Mouse (Mus musculus) forebrain, embryonic 15.5 days (tissue): ENCODE measurements around the gene Chst11. TPM values are rescaled to one million over a fixed set of nuclear protein-coding genes. Genes with fewer than 3 reads are reported as not detected.

Source experiments
- ATAC-seq: fragments of 200-750 bp; cut with Nextera tagmentation; replicated peaks from 2 replicates; pipeline ENCODE4 v1.8.0; 2017; ENCODE audit warnings: mild to moderate bottlenecking, moderate TSS enrichment, moderate library complexity
- H3K27ac ChIP-seq: fragments of 300-500 bp; sonication (generic); replicated peaks from 2 replicates; pipeline ENCODE4 v1.5.1; 2015; ENCODE audit warnings: mild to moderate bottlenecking, inconsistent platforms
- H3K27me3 ChIP-seq: fragments of 300-500 bp; sonication (generic); 2 replicates; pipeline ENCODE4 v1.6.1; 2015; ENCODE audit warnings: inconsistent platforms
- H3K36me3 ChIP-seq: fragments of 300-500 bp; sonication (generic); 2 replicates; pipeline ENCODE4 v1.6.1; 2015; ENCODE audit warnings: mild to moderate bottlenecking, inconsistent platforms
- H3K4me1 ChIP-seq: fragments of 300-500 bp; sonication (generic); 2 replicates; pipeline ENCODE4 v1.6.1; 2015; ENCODE audit warnings: inconsistent platforms
- H3K4me2 ChIP-seq: fragments of 300-500 bp; sonication (generic); replicated peaks from 2 replicates; pipeline ENCODE4 v1.6.1; 2015; ENCODE audit warnings: mild to moderate bottlenecking, inconsistent platforms
- H3K4me3 ChIP-seq: fragments of 300-500 bp; sonication (generic); 2 replicates; pipeline ENCODE4 v1.5.1; 2015; ENCODE audit warnings: mild to moderate bottlenecking, inconsistent platforms
- H3K9ac ChIP-seq: fragments of 300-500 bp; sonication (generic); replicated peaks from 2 replicates; pipeline ENCODE4 v1.6.1; 2015; ENCODE audit warnings: mild to moderate bottlenecking, inconsistent platforms
- H3K9me3 ChIP-seq: fragments of 300-500 bp; sonication (generic); 2 replicates; pipeline ENCODE4 v1.6.1; 2016; ENCODE audit warnings: inconsistent platforms
- WGBS: fragments of 180-500 bp; shearing (Covaris S2); methylation state at CpG from one replicate; pipeline ENCODE4 v1.1.7; 2015; ENCODE audit warnings: mixed read lengths; 5-methylcytosine and 5-hydroxymethylcytosine counted together
- polyA plus RNA-seq: library from polyadenylated mRNA; unstranded; fragments of >200 nt; fragmentation: Nextera tagmentation; extraction: Ambion mirVana; gene quantifications from 2 replicates; pipeline ENCODE4 v1.2.1, GENCODE M21; 2015

The Chst11 gene
- polyA plus RNA-seq, 1 experiment from 2014 or later, result 3.1 TPM

DNA sequence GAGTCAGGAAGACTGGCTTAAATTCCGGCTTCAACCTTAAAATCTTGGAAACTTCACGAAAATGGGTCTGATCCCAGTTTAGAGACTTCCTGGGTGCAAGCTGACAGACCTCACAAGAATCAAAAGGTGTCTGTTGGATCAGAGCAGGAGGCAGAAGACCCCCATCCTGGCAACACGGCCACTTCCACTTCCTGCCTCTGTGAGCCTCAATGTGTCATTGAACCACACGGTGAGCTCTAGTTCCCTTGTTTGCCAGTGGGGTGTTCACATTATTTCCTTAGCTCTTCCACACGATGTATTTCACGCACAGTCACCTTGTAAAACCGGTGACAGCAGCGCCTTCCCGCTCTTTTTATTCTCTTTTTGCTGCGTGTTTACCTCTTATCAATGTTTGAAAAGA is 54.1 kb downstream of the Chst11 start:
- no peaks in the 10 kb centered on the region for H3K9me3 ChIP-seq
- no peaks in the 10 kb centered on the region for H3K27me3 ChIP-seq
- H3K4me1 ChIP-seq, result peaks cover 26% of the 10 kb centered on the region
- no peaks in the 10 kb centered on the region for H3K36me3 ChIP-seq
- H3K4me2 ChIP-seq, result no peak overlapping the region
- H3K4me3 ChIP-seq, result no peak overlapping the region
- H3K9ac ChIP-seq, result no peak overlapping the region
- no peak for ATAC-seq
- WGBS, result 89% methylated on average over 10 of the region's 10 CpGs
- H3K27ac ChIP-seq, result no peak overlapping the region

DNA sequence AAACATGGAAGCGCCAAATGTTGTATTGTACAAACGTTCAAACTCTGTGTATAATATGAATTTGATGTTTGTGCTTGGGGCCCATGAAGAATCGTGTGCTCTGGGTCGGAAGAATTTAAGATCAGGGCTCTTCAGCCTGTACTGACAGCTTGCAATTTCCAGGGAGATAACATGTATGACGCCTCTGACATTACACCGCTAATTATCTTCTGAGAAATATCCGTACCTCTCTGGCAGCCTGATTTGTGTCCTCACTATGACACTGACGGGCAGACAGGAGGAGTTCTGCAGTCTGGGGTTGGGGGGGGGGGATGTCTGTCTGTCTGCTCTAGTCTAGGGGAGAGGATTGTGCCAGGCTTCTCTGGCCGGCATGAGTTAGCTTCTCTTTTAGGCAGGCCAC is 56.6 kb downstream of the Chst11 start:
- no peaks in the 10 kb centered on the region for H3K36me3 ChIP-seq
- H3K27ac ChIP-seq, result no peak overlapping the region
- ATAC-seq, result no peak
- H3K9me3 ChIP-seq, result no peaks in the 10 kb centered on the region
- peaks cover 24% of the 10 kb centered on the region for H3K4me1 ChIP-seq
- no peak overlapping the region for H3K9ac ChIP-seq
- 53% methylated on average over 9 of the region's 9 CpGs for WGBS
- no peak overlapping the region for H3K4me2 ChIP-seq
- no peak overlapping the region for H3K4me3 ChIP-seq
- H3K27me3 ChIP-seq, result no peaks in the 10 kb centered on the region

DNA sequence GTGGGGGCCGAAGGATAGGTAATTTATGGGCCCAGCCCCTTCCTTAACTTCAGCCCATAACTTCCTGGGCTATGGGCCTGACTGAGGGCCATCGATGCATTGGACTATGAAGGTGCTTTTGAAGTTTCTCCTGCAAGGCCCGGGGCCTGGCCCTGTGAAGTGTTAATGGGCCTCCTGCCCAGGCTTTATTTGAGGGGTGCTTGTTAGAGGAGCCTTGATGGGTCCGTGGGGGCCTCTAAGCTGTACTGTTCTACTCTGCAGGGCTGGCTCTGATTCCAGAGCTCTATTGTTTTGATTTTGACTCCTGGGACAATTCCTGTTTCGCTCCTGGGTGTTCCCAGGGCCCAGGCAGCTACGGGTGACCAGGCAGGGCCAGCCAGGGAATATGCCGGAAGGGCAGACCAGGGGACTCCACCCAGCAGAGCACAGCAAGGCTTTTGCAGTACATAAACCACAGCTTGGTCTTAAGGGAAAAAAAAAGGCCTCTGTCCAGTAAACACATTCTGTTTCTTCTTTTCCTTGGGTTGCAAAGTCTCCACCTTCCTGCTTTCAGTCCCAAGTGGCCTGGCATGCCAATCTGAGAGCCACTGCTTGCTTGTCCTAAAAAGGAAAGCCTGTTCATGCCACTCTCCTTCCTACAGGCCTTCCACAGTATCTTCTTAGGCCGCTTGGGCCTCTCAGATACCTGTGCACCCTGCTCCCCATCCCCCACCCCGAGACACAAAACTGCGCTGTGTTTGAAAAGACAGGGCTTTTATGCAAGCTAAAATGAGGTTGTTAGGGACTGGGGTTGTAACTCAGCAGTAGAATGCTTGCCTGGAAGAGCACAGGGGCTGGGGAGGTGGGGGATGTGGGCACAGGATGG is 57.5 kb downstream of the Chst11 start:
- 14% methylated on average over 10 of the region's 10 CpGs for WGBS
- no peak overlapping the region for H3K4me3 ChIP-seq
- no peaks in the 10 kb centered on the region for H3K27me3 ChIP-seq
- H3K4me1 ChIP-seq, result peaks cover 16% of the 10 kb centered on the region
- H3K27ac ChIP-seq, result no peak overlapping the region; the same call in 1 of the 2 replicates
- no peaks in the 10 kb centered on the region for H3K9me3 ChIP-seq
- no peak overlapping the region for H3K4me2 ChIP-seq
- 0 out of 2 replicates have a peak, but pooled peaks have one; percentile 53 for ATAC-seq
- H3K36me3 ChIP-seq, result no peaks in the 10 kb centered on the region
- no peak overlapping the region for H3K9ac ChIP-seq

DNA sequence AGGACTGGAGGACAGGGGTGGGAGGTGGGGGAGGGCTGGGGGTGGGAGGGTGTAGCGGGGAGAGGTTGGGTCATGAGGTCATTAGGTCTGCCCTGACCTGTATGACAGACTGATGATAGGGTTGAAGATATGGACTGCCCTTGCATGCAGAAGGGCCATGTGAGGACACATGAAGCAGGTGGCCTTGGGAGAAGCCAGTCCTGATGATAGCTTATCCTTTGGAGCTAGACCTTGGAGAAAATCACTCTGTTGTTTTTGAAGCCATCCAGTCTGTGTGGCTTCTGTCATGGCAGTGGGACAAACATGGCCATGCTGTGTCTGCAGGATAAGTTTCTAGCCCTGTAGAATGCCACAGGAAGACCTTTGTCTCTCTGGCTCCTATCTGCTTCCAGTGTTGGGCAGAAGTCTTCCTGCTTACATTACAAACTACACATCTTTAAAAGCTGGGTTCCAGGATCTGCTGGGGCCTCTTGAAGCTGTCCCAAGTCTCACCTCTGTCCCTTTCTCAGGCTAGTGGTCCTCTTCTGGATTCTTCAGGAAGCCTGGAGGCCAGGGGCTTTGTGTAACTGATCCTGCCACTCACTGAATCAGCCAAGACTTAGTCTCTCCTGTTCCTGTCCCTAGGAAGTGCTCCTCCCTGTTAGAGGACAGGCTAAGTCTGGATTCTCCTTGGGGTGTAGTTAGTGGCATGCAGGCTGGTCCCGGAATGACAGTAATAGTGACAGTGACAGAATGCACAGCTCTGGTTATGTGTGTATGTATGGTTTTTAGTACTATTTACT is 58.4 kb downstream of the Chst11 start:
- Histone ChIP-seq H3K27me3 (no peaks in the 10 kb centered on the region), H3K4me1 (peaks cover 15% of the 10 kb centered on the region), H3K36me3 (no peaks in the 10 kb centered on the region), H3K4me3 (no peak overlapping the region), H3K9ac (no peak overlapping the region), H3K27ac (no peak overlapping the region), H3K9me3 (no peaks in the 10 kb centered on the region), H3K4me2 (no peak overlapping the region)
- WGBS, result 67% methylated on average over 2 of the region's 2 CpGs
- ATAC-seq, result 0 out of 2 replicates have a peak, but pooled peaks have one; percentile 20

DNA sequence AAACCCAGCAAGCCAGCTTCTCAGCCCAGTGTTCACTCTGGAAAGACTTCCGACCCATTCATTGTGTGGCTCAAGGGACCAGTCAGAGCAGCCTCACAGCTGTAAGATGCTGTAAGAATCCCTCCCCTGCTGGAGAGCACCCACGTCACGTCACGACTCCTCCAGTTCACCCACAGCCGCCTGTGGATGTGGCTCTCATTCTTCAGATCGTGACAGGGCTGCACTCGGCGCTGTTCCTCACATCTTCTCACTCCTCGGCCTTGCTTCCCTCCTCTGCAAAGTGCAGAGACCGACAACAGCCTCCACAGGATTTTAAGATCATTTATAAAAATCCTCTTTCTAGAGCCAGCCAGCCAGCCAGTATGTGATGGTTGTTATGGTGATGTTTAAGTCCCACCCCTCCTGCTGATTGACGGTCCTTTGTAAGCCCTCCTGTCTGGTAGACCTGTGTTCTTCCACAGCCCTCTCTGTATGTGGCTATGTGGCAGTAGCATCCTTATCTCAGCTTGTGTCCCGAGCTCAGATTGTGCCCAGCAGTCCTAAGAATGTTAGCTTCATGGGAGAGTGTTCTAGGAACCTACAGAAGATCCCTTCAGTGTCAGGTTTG is 64.0 kb downstream of the Chst11 start:
- WGBS, result 54% methylated on average over 12 of the region's 12 CpGs
- Histone ChIP-seq H3K9me3 (no peaks in the 10 kb centered on the region), H3K4me1 (peaks cover 12% of the 10 kb centered on the region), H3K36me3 (no peaks in the 10 kb centered on the region), H3K4me3 (no peak overlapping the region), H3K4me2 (no peak overlapping the region; the same call in 1 of the 2 replicates), H3K9ac (no peak overlapping the region), H3K27me3 (no peaks in the 10 kb centered on the region), H3K27ac (peak overlapping the region; percentile 72)
- peak; percentile 88 for ATAC-seq

DNA sequence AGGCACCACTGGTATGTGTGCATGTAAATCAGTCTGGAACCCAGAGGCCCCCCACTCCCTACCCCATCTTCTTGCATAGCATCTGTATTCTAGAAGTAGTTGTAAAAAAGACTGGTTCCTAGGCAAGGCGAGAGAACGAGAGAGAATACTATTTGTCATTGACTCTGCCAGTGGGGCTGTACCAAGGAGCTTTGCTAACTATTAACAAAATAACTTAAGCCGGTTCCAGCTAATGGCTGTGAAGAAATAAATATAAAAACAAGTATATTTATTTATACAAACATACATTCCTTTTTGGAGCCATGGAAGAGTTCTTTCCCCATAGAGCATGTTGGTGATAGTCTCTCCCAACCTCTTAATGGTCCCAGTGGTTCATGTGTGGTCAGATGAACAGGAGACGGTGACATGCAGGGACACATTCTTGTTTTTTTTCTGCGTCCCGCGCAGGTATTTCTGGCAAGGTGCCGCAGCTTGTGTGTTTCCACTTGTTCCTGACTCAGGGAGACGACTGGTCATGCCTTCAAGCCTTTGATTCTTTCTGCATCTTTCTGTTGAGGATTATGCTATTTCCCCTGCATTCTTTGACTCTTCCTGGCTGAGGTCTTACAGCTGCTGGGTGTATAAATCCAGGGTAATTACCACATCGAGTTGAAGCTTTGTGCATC is 68.7 kb downstream of the Chst11 start:
- H3K27me3 ChIP-seq, result no peaks in the 10 kb centered on the region
- H3K4me1 ChIP-seq, result peaks cover 12% of the 10 kb centered on the region
- no peak overlapping the region for H3K9ac ChIP-seq
- no peaks in the 10 kb centered on the region for H3K9me3 ChIP-seq
- no peaks in the 10 kb centered on the region for H3K36me3 ChIP-seq
- ATAC-seq, result no peak
- WGBS, result 86% methylated on average over 10 of the region's 10 CpGs
- no peak overlapping the region for H3K4me3 ChIP-seq
- H3K4me2 ChIP-seq, result no peak overlapping the region
- no peak overlapping the region for H3K27ac ChIP-seq

DNA sequence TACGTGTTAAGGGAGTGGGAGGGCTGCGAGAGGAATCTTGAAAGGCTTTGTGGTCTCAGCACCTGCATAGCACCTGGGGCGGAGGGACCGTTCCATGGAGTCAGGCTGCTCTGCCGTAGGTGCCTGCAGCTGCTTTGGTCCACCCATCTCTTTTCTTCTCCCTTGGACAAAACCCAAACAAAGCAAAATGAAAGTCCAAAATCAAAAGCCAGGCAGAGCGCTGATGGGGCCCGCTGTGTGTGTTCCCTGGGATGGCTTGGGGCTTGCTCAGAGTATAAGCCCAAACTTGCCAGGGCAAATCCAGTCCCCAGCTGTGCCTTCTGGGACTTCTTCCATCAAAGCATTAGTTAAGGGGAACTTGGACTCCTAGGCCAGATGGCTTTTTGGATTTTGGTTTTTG is 71.0 kb downstream of the Chst11 start:
- H3K9ac ChIP-seq, result no peak overlapping the region
- no peaks in the 10 kb centered on the region for H3K9me3 ChIP-seq
- WGBS, result 67% methylated on average over 7 of the region's 7 CpGs
- H3K36me3 ChIP-seq, result no peaks in the 10 kb centered on the region
- H3K4me3 ChIP-seq, result no peak overlapping the region
- no peaks in the 10 kb centered on the region for H3K27me3 ChIP-seq
- H3K4me2 ChIP-seq, result no peak overlapping the region
- no peak for ATAC-seq
- H3K4me1 ChIP-seq, result peaks cover 22% of the 10 kb centered on the region
- no peak overlapping the region for H3K27ac ChIP-seq

DNA sequence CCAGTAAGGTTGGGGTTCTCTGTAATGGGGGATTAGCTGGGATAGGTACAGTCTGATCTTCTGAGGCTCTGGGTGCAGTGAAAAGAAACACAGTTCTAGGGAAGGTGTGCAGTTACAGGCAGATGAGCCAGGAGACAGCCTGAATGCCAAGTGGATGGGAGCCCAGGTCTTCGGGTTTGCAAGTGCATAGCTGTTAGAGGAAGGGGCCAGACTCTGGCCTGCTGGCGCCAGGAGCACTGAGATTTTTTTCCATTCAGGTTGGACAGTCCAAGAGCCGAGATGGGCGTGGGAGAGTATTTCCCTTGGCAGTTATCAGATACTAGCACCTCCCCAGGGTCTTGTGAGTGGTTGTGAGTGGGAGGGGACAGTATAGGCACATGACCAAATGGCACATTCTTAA is 71.6 kb downstream of the Chst11 start:
- no peak overlapping the region for H3K4me2 ChIP-seq
- H3K27me3 ChIP-seq, result no peaks in the 10 kb centered on the region
- no peak overlapping the region for H3K9ac ChIP-seq
- H3K36me3 ChIP-seq, result no peaks in the 10 kb centered on the region
- ATAC-seq, result no peak
- no peaks in the 10 kb centered on the region for H3K9me3 ChIP-seq
- no peak overlapping the region for H3K4me3 ChIP-seq
- 85% methylated on average over 4 of the region's 4 CpGs for WGBS
- H3K27ac ChIP-seq, result no peak overlapping the region
- H3K4me1 ChIP-seq, result peaks cover 24% of the 10 kb centered on the region

DNA sequence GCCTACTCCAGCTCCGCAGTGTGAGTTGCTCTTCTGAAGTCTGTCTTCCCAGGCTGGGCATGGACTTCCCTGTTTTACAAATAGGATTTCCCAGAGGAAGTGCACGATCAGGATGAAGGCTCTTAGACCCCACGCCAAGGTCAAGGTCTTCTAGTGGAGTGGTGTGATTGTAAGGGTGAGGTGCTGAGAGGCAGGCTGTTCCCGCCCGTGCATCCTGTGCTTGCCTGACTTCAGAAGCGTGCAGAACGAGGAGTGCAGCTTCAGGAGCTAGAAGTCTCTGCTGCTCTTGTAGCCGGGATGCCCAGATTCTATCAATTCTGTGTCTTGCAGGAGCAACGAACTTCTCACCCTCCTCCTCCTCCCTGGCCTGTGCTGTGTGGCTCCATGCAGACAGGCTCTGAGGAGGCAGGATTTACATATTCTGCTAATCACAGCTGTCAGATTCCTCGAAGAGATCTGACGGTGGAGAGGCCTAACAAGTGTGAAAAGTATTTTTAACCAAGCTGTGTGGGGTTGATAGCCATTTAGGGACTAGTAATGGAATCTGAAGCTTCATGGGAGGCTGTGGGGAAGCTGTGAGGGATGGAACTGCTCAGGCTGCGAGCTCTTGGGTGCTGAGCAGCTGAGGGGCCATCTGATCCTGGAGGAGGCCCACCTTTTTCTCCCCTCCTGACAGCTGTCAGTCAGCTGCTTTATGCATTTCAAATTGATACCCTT is 74.9 kb downstream of the Chst11 start:
- Histone ChIP-seq H3K9me3 (no peaks in the 10 kb centered on the region), H3K36me3 (no peaks in the 10 kb centered on the region), H3K27me3 (no peaks in the 10 kb centered on the region), H3K27ac (0 out of 2 replicates have a peak overlapping the region, but pooled peaks have one; percentile 7), H3K4me3 (no peak overlapping the region), H3K4me2 (no peak overlapping the region), H3K4me1 (peaks cover 45% of the 10 kb centered on the region), H3K9ac (no peak overlapping the region)
- WGBS, result 55% methylated on average over 12 of the region's 12 CpGs
- no peak for ATAC-seq

DNA sequence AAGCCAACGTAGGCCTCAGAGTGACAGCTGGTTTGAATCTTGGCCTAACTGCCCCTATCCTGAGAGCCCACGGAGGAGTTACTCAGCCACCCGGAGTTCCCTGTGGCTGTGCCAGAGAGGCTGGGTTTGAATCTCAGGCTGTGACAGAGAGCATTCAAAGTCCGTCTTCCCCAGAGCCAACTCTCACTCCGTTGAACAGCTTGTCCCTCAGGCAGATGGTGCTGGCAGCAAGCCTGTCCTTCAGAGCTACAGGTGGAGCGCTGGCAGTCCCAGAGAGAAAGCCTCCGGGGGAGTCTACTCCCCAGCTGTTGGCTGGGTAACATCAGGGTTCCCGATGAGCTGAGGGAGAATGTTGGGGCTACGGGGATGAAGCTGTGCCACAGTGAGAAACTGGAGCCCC is 77.0 kb downstream of the Chst11 start:
- no peaks in the 10 kb centered on the region for H3K36me3 ChIP-seq
- no peak overlapping the region for H3K9ac ChIP-seq
- H3K27me3 ChIP-seq, result no peaks in the 10 kb centered on the region
- WGBS, result 48% methylated on average over 9 of the region's 9 CpGs
- no peaks in the 10 kb centered on the region for H3K9me3 ChIP-seq
- peaks cover 48% of the 10 kb centered on the region for H3K4me1 ChIP-seq
- ATAC-seq, result peak; percentile 62
- no peak overlapping the region for H3K4me3 ChIP-seq
- peak overlapping the region; percentile 35 for H3K27ac ChIP-seq
- H3K4me2 ChIP-seq, result no peak overlapping the region

DNA sequence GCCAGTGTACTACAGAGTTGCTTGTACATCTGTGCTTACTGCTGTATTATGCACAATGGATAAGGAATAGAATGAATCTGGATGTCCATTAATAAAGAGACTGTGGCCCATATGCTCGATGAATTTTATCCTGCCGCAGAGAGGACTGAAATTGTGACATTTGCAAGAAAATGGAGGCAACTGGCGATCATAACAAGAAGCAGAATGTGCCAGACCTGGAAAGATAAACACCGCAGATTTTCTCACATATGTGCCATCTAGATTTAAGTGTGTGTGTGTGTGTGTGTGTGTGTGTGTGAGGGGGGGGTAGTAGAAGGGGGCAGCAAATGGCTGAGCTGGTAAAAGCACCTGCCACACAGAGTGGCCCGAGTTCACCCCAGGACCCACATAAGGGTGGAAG is 79.5 kb downstream of the Chst11 start:
- H3K9me3 ChIP-seq, result no peaks in the 10 kb centered on the region
- 0 out of 2 replicates have a peak, but pooled peaks have one; percentile 14 for ATAC-seq
- H3K9ac ChIP-seq, result no peak overlapping the region
- WGBS, result 66% methylated on average over 5 of the region's 5 CpGs
- peaks cover 41% of the 10 kb centered on the region for H3K4me1 ChIP-seq
- H3K4me2 ChIP-seq, result no peak overlapping the region
- H3K36me3 ChIP-seq, result no peaks in the 10 kb centered on the region
- H3K27me3 ChIP-seq, result no peaks in the 10 kb centered on the region
- H3K4me3 ChIP-seq, result no peak overlapping the region
- H3K27ac ChIP-seq, result peak overlapping the region; percentile 56
